Mouse (Mus musculus) megakaryocyte-erythroid progenitor cell, adult 5-6 weeks (primary cell): Measurements from ENCODE around the gene Psmd13. TPM values are rescaled to one million over a fixed set of nuclear protein-coding genes. Genes with fewer than 3 reads are reported as not detected.

Experiments
- ATAC-seq: replicated peaks from 2 replicates; pipeline ENCODE4 v1.8.0; 2016; ENCODE audit warnings: mild to moderate bottlenecking, inconsistent platforms; ENCODE audit not compliant: severe bottlenecking, poor library complexity, low FRiP score, low TSS enrichment
- total RNA-seq, 2 experiments: library from RNA; stranded (forward) in 1 of 2; stranded (reverse) in 1 of 2; fragments of 200-1000, 215-1000 nt in 1 of 2; fragments of >200 nt in 1 of 2; fragmentation: Nextera tagmentation in 1 of 2; gene quantifications; 2 replicates each; pipeline ENCODE4 v1.2.3; 2014 to 2017

Gene Psmd13
- total RNA-seq (2014; fragmentation: Nextera tagmentation) (86.3 and 118 TPM in 2 replicates), total RNA-seq (2017) (169 and 203 TPM in 2 replicates)

- peak; percentile 85 for ATAC-seq
Observed at GRCm38 (mm10) chr7:140881696-140882468, at the start of gene Psmd13, which contains the start of gene Sirt3. Psmd13 (plus strand) TSS chr7:140881968. Sirt3 (minus strand) TSS chr7:140882309.

- ATAC-seq: no peak
Observed at GRCm38 (mm10) chr7:140833341-140833740, 48.4 kb upstream of the Psmd13 start.

- ATAC-seq: no peak
Observed at GRCm38 (mm10) chr7:140834968-140835757, 46.6 kb upstream of the Psmd13 start, which contains the start of gene Urah. Urah (plus strand) TSS chr7:140835018.

GRCm38 (mm10) chr7:140835758-140836087, 46.0 kb upstream of the Psmd13 start:
- ATAC-seq: no peak

GRCm38 (mm10) chr7:140836243-140837115, 45.3 kb upstream of the Psmd13 start:
- ATAC-seq: no peak

- no peak for ATAC-seq
Observed at GRCm38 (mm10) chr7:140839556-140839955, 42.2 kb upstream of the Psmd13 start.

- ATAC-seq: no peak
Observed at GRCm38 (mm10) chr7:140840750-140841735, 40.7 kb upstream of the Psmd13 start.

- no peak for ATAC-seq
Observed at GRCm38 (mm10) chr7:140843806-140844205, 38.0 kb upstream of the Psmd13 start.

- ATAC-seq: peak; percentile 71
Observed at GRCm38 (mm10) chr7:140844905-140845665, 36.7 kb upstream of the Psmd13 start, which contains the start of gene Scgb1c1. Scgb1c1 (plus strand) TSS chr7:140845547.

- no peak for ATAC-seq
Observed at GRCm38 (mm10) chr7:140845683-140846082, 36.1 kb upstream of the Psmd13 start.

- no peak for ATAC-seq
Observed at GRCm38 (mm10) chr7:140846676-140847075, 35.1 kb upstream of the Psmd13 start.

GRCm38 (mm10) chr7:140847755-140848580, 33.8 kb upstream of the Psmd13 start, which contains the start of gene Odf3:
Odf3 (plus strand) TSS chr7:140847805.
- no peak for ATAC-seq

- ATAC-seq: no peak
Observed at GRCm38 (mm10) chr7:140848591-140848990, 33.2 kb upstream of the Psmd13 start.

- no peak for ATAC-seq
Observed at GRCm38 (mm10) chr7:140851916-140852315, 29.9 kb upstream of the Psmd13 start.

GRCm38 (mm10) chr7:140853386-140853785, 28.4 kb upstream of the Psmd13 start:
- ATAC-seq: no peak

GRCm38 (mm10) chr7:140854483-140854882, 27.3 kb upstream of the Psmd13 start:
- ATAC-seq: no peak

- no peak for ATAC-seq
Observed at GRCm38 (mm10) chr7:140855181-140855580, 26.6 kb upstream of the Psmd13 start.
